Mouse (Mus musculus) neural tube, embryonic 11.5 days (tissue): ENCODE data around the gene Vrk2. TPM values are rescaled to one million over a fixed set of nuclear protein-coding genes. Genes with fewer than 3 reads are reported as not detected.

Experiments
- ATAC-seq: fragments of 200-750 bp; cut with Nextera tagmentation; 2 replicates; pipeline ENCODE4 v1.8.0; 2017; ENCODE audit warnings: moderate number of reproducible peaks, mild to moderate bottlenecking, moderate TSS enrichment, moderate library complexity; ENCODE audit not compliant: insufficient read depth, low FRiP score, low TSS enrichment
- DNase-seq: peaks from one replicate; pipeline ENCODE4 v3.0.0-alpha.2; 2015; ENCODE audit warnings: low spot score
- H3K27ac ChIP-seq: fragments of 300-500 bp; sonication (generic); 2 replicates; pipeline ENCODE4 v1.5.1; 2014; ENCODE audit warnings: low read depth, mild to moderate bottlenecking, low read length
- H3K27me3 ChIP-seq: fragments of 300-500 bp; sonication (generic); 2 replicates; pipeline ENCODE4 v1.6.1; 2014; ENCODE audit warnings: mild to moderate bottlenecking, low read length, mixed read lengths; ENCODE audit not compliant: control insufficient read depth, insufficient read depth
- H3K36me3 ChIP-seq: fragments of 300-500 bp; sonication (generic); 2 replicates; pipeline ENCODE4 v1.6.1; 2014; ENCODE audit warnings: mild to moderate bottlenecking, low read length, moderate library complexity, mixed read lengths; ENCODE audit not compliant: control insufficient read depth, insufficient read depth
- H3K4me1 ChIP-seq: fragments of 300-500 bp; sonication (generic); 2 replicates; pipeline ENCODE4 v1.6.1; 2014; ENCODE audit warnings: low read length, mixed read lengths; ENCODE audit not compliant: control insufficient read depth, insufficient read depth
- H3K4me2 ChIP-seq: fragments of 300-500 bp; sonication (generic); 2 replicates; pipeline ENCODE4 v1.6.1; 2014; ENCODE audit warnings: low read depth, mild to moderate bottlenecking, moderate library complexity
- H3K4me3 ChIP-seq: fragments of 300-500 bp; sonication (generic); 2 replicates; pipeline ENCODE4 v1.5.1; 2014; ENCODE audit warnings: low read depth, low read length
- H3K9ac ChIP-seq: fragments of 300-500 bp; sonication (generic); 2 replicates; pipeline ENCODE4 v1.6.1; 2014; ENCODE audit warnings: mild to moderate bottlenecking, low read length
- H3K9me3 ChIP-seq: fragments of 300-500 bp; sonication (generic); 2 replicates; pipeline ENCODE4 v1.6.1; 2016; ENCODE audit warnings: low read length; ENCODE audit not compliant: control insufficient read depth
- WGBS: fragments of 180-500 bp; shearing (Covaris S2); extraction: QIAGEN DNeasy Blood & Tissue Kit; methylation state at CpG from one replicate; pipeline ENCODE4 v1.1.7; 2014; 5-methylcytosine and 5-hydroxymethylcytosine counted together
- polyA plus RNA-seq: library from polyadenylated mRNA; unstranded; fragments of >200 nt; fragmentation: Nextera tagmentation; extraction: Ambion mirVana; gene quantifications from 2 replicates; pipeline ENCODE4 v1.2.1, GENCODE M21; 2014

The Vrk2 gene
- polyA plus RNA-seq, 1 experiment from 2014 or later: 19.0 TPM

- Histone ChIP-seq H3K36me3 (no peaks in the 10 kb centered on the region), H3K9ac (no peak overlapping the region), H3K27me3 (no peaks in the 10 kb centered on the region), H3K4me3 (no peak overlapping the region), H3K9me3 (no peaks in the 10 kb centered on the region), H3K4me1 (no peaks in the 10 kb centered on the region), H3K4me2 (no peak overlapping the region), H3K27ac (no peak overlapping the region)
- WGBS: 59% methylated on average over 2 of the region's 2 CpGs
- DNase-seq (no peak), ATAC-seq (no peak)
Observed at GRCm38 (mm10) chr11:26516086-26516485, 77.7 kb downstream of the Vrk2 start.

DNA sequence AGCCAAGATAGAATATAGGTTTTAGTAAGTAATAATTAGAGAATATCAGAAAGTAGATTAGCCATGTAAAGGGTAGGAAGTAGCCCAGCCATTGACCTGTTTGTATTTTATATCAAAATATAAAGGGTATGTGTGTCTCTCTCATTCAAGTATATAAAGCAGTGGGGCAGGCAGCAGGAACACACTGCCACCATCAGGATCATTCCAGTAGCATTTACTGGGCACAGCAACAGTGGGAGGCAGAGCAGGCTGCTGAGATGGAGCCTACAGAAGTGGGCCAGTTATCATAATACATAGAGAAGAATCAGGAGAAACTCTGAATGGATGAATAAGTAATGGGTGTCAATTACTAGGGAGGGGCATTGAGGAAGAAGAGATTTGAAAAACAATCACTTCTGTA, 80.1 kb downstream of the Vrk2 start:
- Histone ChIP-seq H3K4me3 (no peak overlapping the region), H3K9me3 (no peaks in the 10 kb centered on the region), H3K36me3 (no peaks in the 10 kb centered on the region; the same call in 1 of the 2 replicates), H3K27ac (no peak overlapping the region), H3K9ac (no peak overlapping the region), H3K27me3 (no peaks in the 10 kb centered on the region), H3K4me1 (no peaks in the 10 kb centered on the region), H3K4me2 (no peak overlapping the region)
- ATAC-seq (no peak), DNase-seq (no peak)

DNA sequence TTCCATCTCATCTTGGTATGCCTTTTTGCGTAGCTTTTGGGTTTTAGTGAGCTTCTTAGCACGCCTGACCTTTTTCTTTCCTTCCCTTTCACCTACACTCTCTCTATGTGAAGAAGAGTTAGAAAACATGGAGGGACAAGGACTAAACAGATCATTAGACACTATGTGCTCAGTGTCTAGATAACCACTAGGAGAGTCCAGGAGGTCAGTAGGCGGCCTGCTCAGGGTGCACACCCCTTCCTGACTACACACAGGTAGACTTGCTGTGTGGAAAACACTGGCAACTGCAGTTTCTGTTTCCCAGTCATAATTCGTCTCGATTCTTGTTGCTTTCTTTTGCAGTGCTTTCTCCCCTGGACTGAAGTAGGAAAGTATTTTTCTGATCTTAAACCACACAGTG, 97.8 kb downstream of the Vrk2 start:
- 92% methylated on average over 5 of the region's 5 CpGs for WGBS
- Histone ChIP-seq H3K9ac (no peak overlapping the region), H3K27ac (no peak overlapping the region), H3K4me2 (no peak overlapping the region), H3K27me3 (no peaks in the 10 kb centered on the region), H3K36me3 (no peaks in the 10 kb centered on the region), H3K4me1 (no peaks in the 10 kb centered on the region), H3K4me3 (no peak overlapping the region), H3K9me3 (no peaks in the 10 kb centered on the region)
- DNase-seq: no peak
- no peak for ATAC-seq

DNA sequence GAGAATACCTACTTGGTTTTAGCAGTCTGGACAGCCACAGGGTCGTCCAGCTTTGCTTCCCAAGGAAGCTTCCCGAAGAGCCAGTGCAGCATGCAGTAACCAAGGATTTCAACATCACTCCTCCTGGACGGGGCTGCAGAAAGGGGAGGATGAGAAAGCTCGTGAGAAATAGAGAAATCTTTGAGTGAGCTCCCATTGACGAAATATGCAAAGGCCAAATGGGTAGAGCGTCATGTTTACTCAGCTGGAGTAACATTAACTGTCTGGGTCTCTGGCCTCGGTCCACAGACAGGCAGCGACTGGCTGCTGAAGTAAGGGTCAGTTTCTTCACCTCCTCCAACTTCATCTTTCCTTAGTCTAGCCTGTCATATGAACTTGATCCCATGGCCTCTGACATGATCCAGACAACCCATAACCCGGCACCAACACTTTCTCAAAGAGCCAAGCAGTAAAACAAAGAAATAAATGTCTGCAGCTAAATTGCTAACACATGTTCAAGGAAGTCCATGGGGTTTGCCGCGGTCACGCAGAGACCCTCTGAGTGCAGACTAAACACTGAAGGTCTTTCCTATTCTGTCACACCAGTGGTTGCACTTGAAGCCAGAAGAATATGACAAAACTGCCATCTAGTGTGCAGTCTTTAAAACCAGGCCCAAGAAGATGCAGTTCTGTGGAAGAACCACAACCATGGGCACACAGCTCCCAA, 103.9 kb downstream of the Vrk2 start:
- H3K4me1 ChIP-seq: no peaks in the 10 kb centered on the region
- no peaks in the 10 kb centered on the region for H3K36me3 ChIP-seq
- no peaks in the 10 kb centered on the region for H3K9me3 ChIP-seq
- no peak overlapping the region for H3K4me3 ChIP-seq
- H3K4me2 ChIP-seq: no peak overlapping the region
- no peaks in the 10 kb centered on the region for H3K27me3 ChIP-seq
- 54% methylated on average over 12 of the region's 12 CpGs for WGBS
- peak; percentile 55 for DNase-seq
- ATAC-seq: peak; percentile 53; the same call in 1 of the 2 replicates
- H3K9ac ChIP-seq: no peak overlapping the region
- 0 out of 2 replicates have a peak overlapping the region, but pooled peaks have one; percentile 3 for H3K27ac ChIP-seq

DNA sequence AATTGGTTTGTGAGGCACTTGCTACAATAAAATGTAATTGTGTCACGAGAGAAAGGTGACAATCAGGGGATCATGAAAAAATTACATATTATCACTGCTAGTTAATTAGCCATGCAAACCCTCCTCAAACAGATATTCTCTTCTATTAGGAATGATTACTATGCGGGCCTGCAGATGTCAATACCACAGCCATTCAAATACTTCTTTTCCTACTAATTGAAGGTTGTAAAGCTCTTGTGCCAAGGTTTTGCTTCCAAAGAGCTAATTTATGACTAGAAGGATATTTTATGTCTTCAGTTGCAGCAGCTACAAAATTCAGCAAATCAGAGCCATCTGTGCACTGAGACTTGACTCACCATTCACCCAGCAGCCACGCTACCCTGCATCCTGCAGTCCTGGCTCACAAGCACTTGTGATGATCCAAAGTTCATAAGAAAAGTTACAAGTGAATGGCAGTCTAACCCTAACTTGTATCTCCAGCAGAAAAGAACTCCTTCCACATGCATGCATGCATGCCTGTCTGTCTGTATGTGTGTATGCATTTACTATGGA, 112.0 kb downstream of the Vrk2 start:
- Histone ChIP-seq H3K27ac (no peak overlapping the region), H3K27me3 (no peaks in the 10 kb centered on the region), H3K4me1 (no peaks in the 10 kb centered on the region), H3K4me2 (no peak overlapping the region), H3K9ac (no peak overlapping the region), H3K9me3 (no peaks in the 10 kb centered on the region), H3K4me3 (no peak overlapping the region), H3K36me3 (no peaks in the 10 kb centered on the region)
- WGBS: 74% methylated on average over 3 of the region's 3 CpGs
- no peak for DNase-seq
- no peak for ATAC-seq

GRCm38 (mm10) chr11:26477037-26477739, 116.6 kb downstream of the Vrk2 start:
- Histone ChIP-seq H3K4me1 (no peaks in the 10 kb centered on the region), H3K4me3 (no peak overlapping the region), H3K9ac (no peak overlapping the region), H3K36me3 (no peaks in the 10 kb centered on the region), H3K27me3 (no peaks in the 10 kb centered on the region), H3K9me3 (no peaks in the 10 kb centered on the region), H3K4me2 (no peak overlapping the region), H3K27ac (no peak overlapping the region)
- no peak for ATAC-seq
- DNase-seq: no peak
- 86% methylated on average over 6 of the region's 6 CpGs for WGBS

DNA sequence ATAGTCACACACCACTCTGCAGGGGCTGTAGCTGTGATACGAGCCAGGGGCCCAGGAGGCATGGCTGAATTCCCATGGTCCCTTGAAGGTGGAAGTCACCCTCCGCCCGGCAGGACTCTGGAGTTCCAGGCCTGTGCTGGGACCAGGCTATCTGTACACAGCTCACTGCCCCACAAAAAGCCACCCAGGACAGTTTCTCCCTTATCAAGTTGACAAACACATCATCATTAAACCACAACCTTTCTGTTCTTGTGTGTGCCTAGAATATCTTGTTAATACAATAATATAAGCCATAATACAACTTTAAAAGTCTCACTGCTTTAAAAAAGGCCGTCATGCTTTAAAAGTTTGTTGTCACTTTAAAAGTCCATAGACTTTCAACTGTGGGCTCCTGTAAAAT, 139.7 kb downstream of the Vrk2 start:
- 91% methylated on average over 4 of the region's 4 CpGs for WGBS
- no peaks in the 10 kb centered on the region for H3K9me3 ChIP-seq
- H3K27ac ChIP-seq: no peak overlapping the region
- H3K36me3 ChIP-seq: no peaks in the 10 kb centered on the region; the same call in 1 of the 2 replicates
- no peak overlapping the region for H3K4me3 ChIP-seq
- no peak overlapping the region for H3K4me2 ChIP-seq
- no peak overlapping the region for H3K9ac ChIP-seq
- DNase-seq: no peak
- no peak for ATAC-seq
- H3K27me3 ChIP-seq: no peaks in the 10 kb centered on the region
- no peaks in the 10 kb centered on the region for H3K4me1 ChIP-seq

- H3K9ac ChIP-seq: no peak overlapping the region
- no peak overlapping the region for H3K4me3 ChIP-seq
- no peaks in the 10 kb centered on the region for H3K4me1 ChIP-seq
- no peak overlapping the region for H3K4me2 ChIP-seq
- ATAC-seq (no peak), DNase-seq (no peak)
- WGBS: 93% methylated on average over 4 of the region's 4 CpGs
- no peaks in the 10 kb centered on the region for H3K9me3 ChIP-seq
- no peaks in the 10 kb centered on the region for H3K27me3 ChIP-seq
- H3K36me3 ChIP-seq: no peaks in the 10 kb centered on the region; the same call in 1 of the 2 replicates
- no peak overlapping the region for H3K27ac ChIP-seq
Observed at GRCm38 (mm10) chr11:26452693-26453092, 141.1 kb downstream of the Vrk2 start.

GRCm38 (mm10) chr11:26451228-26451627, 142.6 kb downstream of the Vrk2 start:
- Histone ChIP-seq H3K4me3 (no peak overlapping the region), H3K9ac (no peak overlapping the region), H3K9me3 (no peaks in the 10 kb centered on the region), H3K27me3 (no peaks in the 10 kb centered on the region), H3K27ac (no peak overlapping the region), H3K4me1 (no peaks in the 10 kb centered on the region), H3K4me2 (no peak overlapping the region), H3K36me3 (no peaks in the 10 kb centered on the region; the same call in 1 of the 2 replicates)
- 83% methylated on average over 2 of the region's 2 CpGs for WGBS
- DNase-seq (no peak), ATAC-seq (no peak)
